Comparison of ENCODE assay signal across 24 mouse cellular contexts in the genomic region with DNA sequence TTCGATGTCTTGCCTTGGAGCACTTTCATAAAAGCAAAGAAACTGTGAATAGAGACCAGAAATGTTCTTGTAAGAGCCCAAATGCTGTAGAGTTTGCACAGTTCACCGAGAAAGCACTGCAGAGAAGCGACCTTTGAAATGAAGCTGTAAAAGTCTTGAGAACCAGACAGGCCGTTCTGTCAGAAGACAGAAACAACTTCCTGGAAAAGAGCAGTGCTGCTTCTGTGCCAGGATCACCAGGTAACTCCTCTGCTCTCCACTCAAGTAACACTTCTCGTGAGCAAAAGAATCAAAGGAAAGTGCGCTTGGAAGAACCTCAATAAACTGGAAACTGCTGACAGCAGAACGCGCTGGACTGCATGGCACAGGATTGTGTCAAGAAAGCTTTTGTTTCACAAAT. TPM values are rescaled to one million over a fixed set of nuclear protein-coding genes. Genes with fewer than 3 reads are reported as not detected.
DNase-seq lines count a peak whose midpoint lies in the region; ATAC-seq and TF ChIP-seq lines count a peak whose summit lies in the region.
"Had no signal": no experiment of that assay in that cellular context is flagged by ENCODE, and none has a peak within 500 bp of the region (broad histone marks: within the 10 kb centered on the region; RNA-seq: fewer than 3 reads in every experiment).

No protein-coding gene starts in this region.

- no peak overlapping the region for H3K4me2 ChIP-seq in midbrain, embryonic 11.5 days
- H3K4me2 ChIP-seq in midbrain, embryonic 13.5 days (replicated peaks) = no peak overlapping the region
- H3K4me2 ChIP-seq in intestine, embryonic 16.5 days (ENCODE audit: low read depth, low read length) = no peak overlapping the region
- H3K4me2 ChIP-seq: forebrain, embryonic 13.5 days; heart, embryonic 11.5 days; hindbrain, embryonic 13.5 days had no signal

- H3K9ac ChIP-seq in midbrain, embryonic 11.5 days (ENCODE audit: low read length) = no peak overlapping the region
- H3K9ac ChIP-seq in midbrain, embryonic 13.5 days (replicated peaks) = no peak overlapping the region
- H3K9ac ChIP-seq in intestine, embryonic 16.5 days (ENCODE audit: low read depth, low read length) = no peak overlapping the region
- H3K9ac ChIP-seq: forebrain, embryonic 13.5 days; hindbrain, embryonic 13.5 days had no signal

- no peaks in the 10 kb centered on the region for H3K4me1 ChIP-seq in midbrain, embryonic 11.5 days (ENCODE audit: control insufficient read depth, insufficient read depth, low read length)
- peaks cover 6% of the 10 kb centered on the region; the same call in 1 of the 2 replicates for H3K4me1 ChIP-seq in midbrain, embryonic 13.5 days (replicated peaks)
- H3K4me1 ChIP-seq in intestine, embryonic 16.5 days (ENCODE audit: control insufficient read depth, insufficient read depth, low read length) = no peaks in the 10 kb centered on the region
- H3K4me1 ChIP-seq: forebrain, embryonic 13.5 days; hindbrain, embryonic 10.5 days; hindbrain, embryonic 13.5 days had no signal

- WGBS in midbrain, embryonic 11.5 days = 71% methylated on average over 8 of the region's 8 CpGs
- 57% methylated on average over 8 of the region's 8 CpGs for WGBS in midbrain, embryonic 13.5 days
- 56% methylated on average over 8 of the region's 8 CpGs for WGBS in intestine, embryonic 16.5 days

- H3K9me3 ChIP-seq in midbrain, embryonic 11.5 days (ENCODE audit: control insufficient read depth, low read length) = no peaks in the 10 kb centered on the region
- H3K9me3 ChIP-seq in midbrain, embryonic 13.5 days = no peaks in the 10 kb centered on the region
- H3K9me3 ChIP-seq in intestine, embryonic 16.5 days (ENCODE audit: control insufficient read depth, low read length) = no peaks in the 10 kb centered on the region
- H3K9me3 ChIP-seq: forebrain, embryonic 10.5 days; forebrain, embryonic 13.5 days; hindbrain, embryonic 10.5 days; hindbrain, embryonic 13.5 days had no signal

- no peaks in the 10 kb centered on the region for H3K36me3 ChIP-seq in midbrain, embryonic 11.5 days (ENCODE audit: control insufficient read depth, insufficient read depth, low read length)
- H3K36me3 ChIP-seq in midbrain, embryonic 13.5 days = no peaks in the 10 kb centered on the region
- H3K36me3 ChIP-seq in intestine, embryonic 16.5 days (ENCODE audit: control insufficient read depth, insufficient read depth, low read length) = no peaks in the 10 kb centered on the region
- H3K36me3 ChIP-seq: forebrain, embryonic 10.5 days; hindbrain, embryonic 10.5 days; hindbrain, embryonic 13.5 days had no signal

- no peak for TF ChIP-seq CTCF in brain, embryonic 14.5 days (IDR thresholded peaks at IDR 0.05; ENCODE audit: borderline replicate concordance, extremely low read depth, insufficient read depth, insufficient read length)

- H3K27ac ChIP-seq in midbrain, embryonic 11.5 days (ENCODE audit: low read depth, low read length) = no peak overlapping the region
- H3K27ac ChIP-seq in midbrain, embryonic 13.5 days = no peak overlapping the region
- no peak overlapping the region for H3K27ac ChIP-seq in intestine, embryonic 16.5 days (ENCODE audit: low read length)
- H3K27ac ChIP-seq: forebrain, embryonic 10.5 days; forebrain, embryonic 13.5 days; hindbrain, embryonic 10.5 days; hindbrain, embryonic 13.5 days had no signal

- H3K27me3 ChIP-seq in midbrain, embryonic 11.5 days (ENCODE audit: control insufficient read depth, insufficient read depth, low read length) = no peaks in the 10 kb centered on the region
- H3K27me3 ChIP-seq in midbrain, embryonic 13.5 days = no peaks in the 10 kb centered on the region
- H3K27me3 ChIP-seq in intestine, embryonic 16.5 days (replicated peaks; ENCODE audit: control insufficient read depth, insufficient read depth, low read length) = no peaks in the 10 kb centered on the region
- H3K27me3 ChIP-seq: forebrain, embryonic 13.5 days; hindbrain, embryonic 13.5 days had no signal

- DNase-seq in midbrain, embryonic 11.5 days (ENCODE audit: low spot score, missing footprints) = peak; percentile 80
- DNase-seq in brain, embryonic 14.5 days (ENCODE audit: low read depth) = peak; percentile 3
- DNase-seq in embryo, embryonic 9.5 days (ENCODE audit: extremely low spot score) = no peak
- no peak for DNase-seq in left cerebral cortex, adult 8-10 months (ENCODE audit: low spot score in 2 of 2)
- DNase-seq: adrenal gland, adult 2 months; adrenal gland, postnatal 14 days; cerebellum, adult 18-20 months; cerebellum, adult 9-11 months; cerebellum, postnatal 36 days; embryo, embryonic 11 days; gastrocnemius, postnatal 10 days had no signal

- no peak for TF ChIP-seq POLR2A in brain, embryonic 14.5 days (IDR thresholded peaks at IDR 0.05; ENCODE audit: borderline replicate concordance, extremely low read depth, insufficient read depth, insufficient read length, poor library complexity, severe bottlenecking)

- no peak for ATAC-seq in midbrain, embryonic 11.5 days (ENCODE audit: low FRiP score)
- ATAC-seq in midbrain, embryonic 13.5 days = no peak
- ATAC-seq in intestine, embryonic 16.5 days = peak; percentile 88
- ATAC-seq: CD4-positive, CD25-positive, alpha-beta regulatory T cell, adult 4 months; forebrain, embryonic 13.5 days; forebrain, embryonic 16.5 days; hindbrain, embryonic 16.5 days had no signal

- H3K4me3 ChIP-seq in midbrain, embryonic 11.5 days (ENCODE audit: low read depth, low read length) = no peak overlapping the region
- H3K4me3 ChIP-seq in midbrain, embryonic 13.5 days (replicated peaks) = no peak overlapping the region
- no peak overlapping the region for H3K4me3 ChIP-seq in intestine, embryonic 16.5 days (ENCODE audit: low read length)
- H3K4me3 ChIP-seq: forebrain, embryonic 10.5 days; forebrain, embryonic 13.5 days; hindbrain, embryonic 10.5 days; hindbrain, embryonic 13.5 days had no signal

RNA-seq across cellular contexts. Expression of gene Gabrg3, which starts 45.1 kb away (rescaled TPM):
- 0.03 and 0.31 TPM in 2 replicates for polyA plus RNA-seq in midbrain, embryonic 11.5 days (2014; fragmentation: Nextera tagmentation; extraction: Ambion mirVana)
- polyA plus RNA-seq in midbrain, embryonic 13.5 days (2015; fragmentation: Nextera tagmentation; extraction: Ambion mirVana) = 1.7 and 1.9 TPM in 2 replicates
- polyA plus RNA-seq in brain, embryonic 14.5 days (2012; rRNA removed) = 2.2 and 3.3 TPM in 2 replicates
- 0.59 and 0.75 TPM in 2 replicates for polyA plus RNA-seq in intestine, embryonic 16.5 days (2015; fragmentation: Nextera tagmentation; extraction: Ambion mirVana)
- 10 to 100 TPM; 18.6 to 24.4 (median 21.1) TPM for total RNA-seq in left cerebral cortex, adult 8-10 months (2022)
- total RNA-seq: gastrocnemius, adult 18-20 months; MEL had no signal
- polyA plus RNA-seq: C2C12; CD4-positive, CD25-positive, alpha-beta regulatory T cell, adult 4 months; hindbrain, embryonic 10.5 days had no signal

Comparison
In these comparisons a context has a peak if more than half of its experiments do, and no peak if none do; other contexts are left out.
1. DNase-seq: peak in midbrain, embryonic 11.5 days (single experiment) and brain, embryonic 14.5 days (single experiment); none in embryo, embryonic 9.5 days (single experiment) and left cerebral cortex, adult 8-10 months (0 of 2).